Mouse (Mus musculus) left cerebral cortex, adult 18-20 months (tissue): Measurements from ENCODE around the gene Dennd2a. TPM values are rescaled to one million over a fixed set of nuclear protein-coding genes. Genes with fewer than 3 reads are reported as not detected.

Experiments
- DNase-seq, 2 experiments: peaks; one replicate each; pipeline ENCODE4 v3.0.0; 2021 to 2022; ENCODE audit warnings: low spot score in 2 of 2, mixed read lengths in 1 of 2
- long read RNA-seq, 2 experiments: library from polyadenylated mRNA; stranded (forward); transcript quantifications; one replicate each; pipeline ENCODE4 v2.0.0; 2021
- total RNA-seq, 2 experiments: library from RNA; stranded (reverse); gene quantifications; 2 replicates each; pipeline ENCODE4 v1.2.3; 2021

Dennd2a gene
- 10 to 100 TPM; 25.6 to 26.8 TPM for total RNA-seq
- long read RNA-seq, experiment 1, full-length matches to known transcripts: 15 of 23 reads
- long read RNA-seq, experiment 1, partial matches to known transcripts: 5 of 23 reads
- long read RNA-seq, experiment 1, other reads (novel, unspliced or antisense): 3 of 23 reads
- long read RNA-seq, experiment 2, full-length matches to known transcripts: 9 of 14 reads
- long read RNA-seq, experiment 2, partial matches to known transcripts: 2 of 14 reads
- long read RNA-seq, experiment 2, other reads (novel, unspliced or antisense): 3 of 14 reads

- peak; percentile 80 to 87 for DNase-seq
Measured at GRCm38 (mm10) chr6:39557723-39558261, at the start of gene Dennd2a. Gene Dennd2a, minus strand, starts transcription at chr6:39557867.

- no peak for DNase-seq
Measured at GRCm38 (mm10) chr6:39607365-39607764, 49.7 kb upstream of the Dennd2a start.

GRCm38 (mm10) chr6:39606862-39607261 lies 49.2 kb upstream of the Dennd2a start:
- no peak for DNase-seq

GRCm38 (mm10) chr6:39606056-39606455 lies 48.4 kb upstream of the Dennd2a start:
- DNase-seq: no peak

- DNase-seq: peak in 1 of 2 experiments; percentile 32
Measured at GRCm38 (mm10) chr6:39604565-39604964, 46.9 kb upstream of the Dennd2a start.

GRCm38 (mm10) chr6:39601828-39602227 lies 44.2 kb upstream of the Dennd2a start:
- no peak for DNase-seq

GRCm38 (mm10) chr6:39600851-39601250 lies 43.2 kb upstream of the Dennd2a start:
- DNase-seq: no peak

GRCm38 (mm10) chr6:39592401-39593214 lies 34.9 kb upstream of the Dennd2a start, which contains the start of gene Ndufb2:
Gene Ndufb2, plus strand, starts transcription at chr6:39592574.
- DNase-seq: peak; percentile 95 to 96

- DNase-seq: no peak
Measured at GRCm38 (mm10) chr6:39591481-39591880, 33.8 kb upstream of the Dennd2a start.

GRCm38 (mm10) chr6:39585517-39585916 lies 27.9 kb upstream of the Dennd2a start, which contains the start of gene Gm42420:
Gene Gm42420, plus strand, starts transcription at chr6:39585753.
- no peak for DNase-seq

GRCm38 (mm10) chr6:39581087-39581784 lies 23.6 kb upstream of the Dennd2a start:
- DNase-seq: no peak

GRCm38 (mm10) chr6:39580558-39580957 lies 22.9 kb upstream of the Dennd2a start:
- no peak for DNase-seq

- peak; percentile 25 to 55 for DNase-seq
Measured at GRCm38 (mm10) chr6:39579552-39579951, 21.9 kb upstream of the Dennd2a start.

GRCm38 (mm10) chr6:39574951-39575350 lies 17.3 kb upstream of the Dennd2a start:
- no peak for DNase-seq

- no peak for DNase-seq
Measured at GRCm38 (mm10) chr6:39574555-39574869, 16.8 kb upstream of the Dennd2a start.

GRCm38 (mm10) chr6:39573791-39574554 lies 16.3 kb upstream of the Dennd2a start, which contains the start of gene Adck2:
Gene Adck2, plus strand, starts transcription at chr6:39573873.
- peak; percentile 78 to 86 for DNase-seq

- DNase-seq: no peak
Measured at GRCm38 (mm10) chr6:39570426-39570825, 12.8 kb upstream of the Dennd2a start.

- DNase-seq: no peak
Measured at GRCm38 (mm10) chr6:39567528-39567927, 9.9 kb upstream of the Dennd2a start.

- peak; percentile 86 to 87 for DNase-seq
Measured at GRCm38 (mm10) chr6:39562166-39563015, 4.7 kb upstream of the Dennd2a start.
